Mouse (Mus musculus): ENCODE results near the gene Pogz. TPM values are rescaled to one million over a fixed set of nuclear protein-coding genes. Genes with fewer than 3 reads are reported as not detected.
A peak's percentile ranks its signal among the peaks of the same experiment; 100 is the strongest.

Gene Pogz
- 14.4 and 15.6 TPM in 2 replicates for polyA plus RNA-seq (2014; fragmentation: Nextera tagmentation; extraction: Ambion mirVana)

- peak within 1 kb of the TSS; percentile 98 for H3K27ac ChIP-seq (ENCODE audit: low read depth, low read length)
- no peaks in the 10 kb centered on the region for H3K27me3 ChIP-seq (ENCODE audit: control insufficient read depth, insufficient read depth, low read length)
- H3K4me1 ChIP-seq (ENCODE audit: control insufficient read depth, insufficient read depth, low read length) = peaks cover 7% of the 10 kb centered on the region
- under 1% methylated on average over 52 of the region's 57 CpGs for WGBS (ENCODE audit: insufficient replicate concordance)
- peak within 1 kb of the TSS; percentile 96 for H3K9ac ChIP-seq (ENCODE audit: low read depth, low read length)
- H3K9me3 ChIP-seq (replicated peaks; ENCODE audit: control insufficient read depth, low read length) = no peaks in the 10 kb centered on the region
- ATAC-seq (replicated peaks; ENCODE audit: insufficient number of reproducible peaks, low FRiP score, low TSS enrichment) = peak; percentile 92
- 0 out of 2 replicates have a peak, but pooled peaks cover 3% of the 10 kb centered on the region for H3K36me3 ChIP-seq (ENCODE audit: control insufficient read depth, insufficient read depth, low read length)
- H3K4me3 ChIP-seq (ENCODE audit: low read depth, low read length) = peak within 1 kb of the TSS; percentile 77
- peak within 1 kb of the TSS; percentile 76 for H3K4me2 ChIP-seq
These were observed at the start of gene Pogz for GRCm38 (mm10) chr3:94837183-94837890. TSS of gene Pogz (plus strand) at chr3:94837567.

- Histone ChIP-seq H3K9ac (ENCODE audit: low read depth, low read length) (no peak overlapping the region), H3K27ac (ENCODE audit: low read depth, low read length) (no peak overlapping the region), H3K36me3 (ENCODE audit: control insufficient read depth, insufficient read depth, low read length) (no peaks in the 10 kb centered on the region), H3K4me3 (ENCODE audit: low read depth, low read length) (no peak overlapping the region), H3K4me1 (ENCODE audit: control insufficient read depth, insufficient read depth, low read length) (peaks cover 11% of the 10 kb centered on the region), H3K27me3 (ENCODE audit: control insufficient read depth, insufficient read depth, low read length) (peaks cover 7% of the 10 kb centered on the region; the same call in 1 of the 2 replicates), H3K4me2 (no peak overlapping the region), H3K9me3 (replicated peaks; ENCODE audit: control insufficient read depth, low read length) (no peaks in the 10 kb centered on the region)
- WGBS (ENCODE audit: insufficient replicate concordance) = 82% methylated on average over 1 of the region's 1 CpGs
- ATAC-seq (replicated peaks; ENCODE audit: insufficient number of reproducible peaks, low FRiP score, low TSS enrichment) = no peak
These were observed 48.3 kb upstream of the Pogz start for GRCm38 (mm10) chr3:94789071-94789470.

GRCm38 (mm10) chr3:94789516-94789915, 47.9 kb upstream of the Pogz start:
- H3K27me3 ChIP-seq (ENCODE audit: control insufficient read depth, insufficient read depth, low read length) = peaks cover 5% of the 10 kb centered on the region; the same call in 1 of the 2 replicates
- H3K4me1 ChIP-seq (ENCODE audit: control insufficient read depth, insufficient read depth, low read length) = peaks cover 12% of the 10 kb centered on the region
- H3K27ac ChIP-seq (ENCODE audit: low read depth, low read length) = no peak overlapping the region
- no peaks in the 10 kb centered on the region for H3K36me3 ChIP-seq (ENCODE audit: control insufficient read depth, insufficient read depth, low read length)
- no peak overlapping the region for H3K9ac ChIP-seq (ENCODE audit: low read depth, low read length)
- no peak overlapping the region for H3K4me3 ChIP-seq (ENCODE audit: low read depth, low read length)
- no peaks in the 10 kb centered on the region for H3K9me3 ChIP-seq (replicated peaks; ENCODE audit: control insufficient read depth, low read length)
- WGBS (ENCODE audit: insufficient replicate concordance) = 78% methylated on average over 2 of the region's 2 CpGs
- H3K4me2 ChIP-seq = no peak overlapping the region
- no peak for ATAC-seq (replicated peaks; ENCODE audit: insufficient number of reproducible peaks, low FRiP score, low TSS enrichment)

- Histone ChIP-seq H3K4me3 (ENCODE audit: low read depth, low read length) (no peak overlapping the region), H3K27ac (ENCODE audit: low read depth, low read length) (no peak overlapping the region), H3K9me3 (replicated peaks; ENCODE audit: control insufficient read depth, low read length) (no peaks in the 10 kb centered on the region), H3K9ac (ENCODE audit: low read depth, low read length) (no peak overlapping the region), H3K27me3 (ENCODE audit: control insufficient read depth, insufficient read depth, low read length) (no peaks in the 10 kb centered on the region), H3K4me1 (ENCODE audit: control insufficient read depth, insufficient read depth, low read length) (peaks cover 4% of the 10 kb centered on the region; the same call in 1 of the 2 replicates), H3K4me2 (no peak overlapping the region), H3K36me3 (ENCODE audit: control insufficient read depth, insufficient read depth, low read length) (no peaks in the 10 kb centered on the region)
- 79% methylated on average over 2 of the region's 2 CpGs for WGBS (ENCODE audit: insufficient replicate concordance)
- ATAC-seq (replicated peaks; ENCODE audit: insufficient number of reproducible peaks, low FRiP score, low TSS enrichment) = no peak
These were observed 45.1 kb upstream of the Pogz start for GRCm38 (mm10) chr3:94792258-94792657.

GRCm38 (mm10) chr3:94793672-94794071, 43.7 kb upstream of the Pogz start:
- H3K4me2 ChIP-seq = no peak overlapping the region
- H3K4me1 ChIP-seq (ENCODE audit: control insufficient read depth, insufficient read depth, low read length) = 0 out of 2 replicates have a peak, but pooled peaks cover 2% of the 10 kb centered on the region
- H3K36me3 ChIP-seq (ENCODE audit: control insufficient read depth, insufficient read depth, low read length) = no peaks in the 10 kb centered on the region
- 48% methylated on average over 2 of the region's 2 CpGs for WGBS (ENCODE audit: insufficient replicate concordance)
- no peak for ATAC-seq (replicated peaks; ENCODE audit: insufficient number of reproducible peaks, low FRiP score, low TSS enrichment)
- H3K9me3 ChIP-seq (replicated peaks; ENCODE audit: control insufficient read depth, low read length) = no peaks in the 10 kb centered on the region
- no peak overlapping the region for H3K9ac ChIP-seq (ENCODE audit: low read depth, low read length)
- no peak overlapping the region for H3K27ac ChIP-seq (ENCODE audit: low read depth, low read length)
- no peaks in the 10 kb centered on the region for H3K27me3 ChIP-seq (ENCODE audit: control insufficient read depth, insufficient read depth, low read length)
- no peak overlapping the region for H3K4me3 ChIP-seq (ENCODE audit: low read depth, low read length)

GRCm38 (mm10) chr3:94794359-94794758, 43.0 kb upstream of the Pogz start:
- H3K4me2 ChIP-seq = no peak overlapping the region
- H3K36me3 ChIP-seq (ENCODE audit: control insufficient read depth, insufficient read depth, low read length) = no peaks in the 10 kb centered on the region
- no peak for ATAC-seq (replicated peaks; ENCODE audit: insufficient number of reproducible peaks, low FRiP score, low TSS enrichment)
- H3K27ac ChIP-seq (ENCODE audit: low read depth, low read length) = no peak overlapping the region
- no peaks in the 10 kb centered on the region for H3K9me3 ChIP-seq (replicated peaks; ENCODE audit: control insufficient read depth, low read length)
- H3K27me3 ChIP-seq (ENCODE audit: control insufficient read depth, insufficient read depth, low read length) = no peaks in the 10 kb centered on the region
- H3K9ac ChIP-seq (ENCODE audit: low read depth, low read length) = no peak overlapping the region
- H3K4me1 ChIP-seq (ENCODE audit: control insufficient read depth, insufficient read depth, low read length) = 0 out of 2 replicates have a peak, but pooled peaks cover 2% of the 10 kb centered on the region
- WGBS (ENCODE audit: insufficient replicate concordance) = 66% methylated on average over 2 of the region's 2 CpGs
- no peak overlapping the region for H3K4me3 ChIP-seq (ENCODE audit: low read depth, low read length)

- 0 out of 2 replicates have a peak, but pooled peaks cover 2% of the 10 kb centered on the region for H3K4me1 ChIP-seq (ENCODE audit: control insufficient read depth, insufficient read depth, low read length)
- H3K27me3 ChIP-seq (ENCODE audit: control insufficient read depth, insufficient read depth, low read length) = no peaks in the 10 kb centered on the region
- no peak overlapping the region for H3K4me2 ChIP-seq
- no peak for ATAC-seq (replicated peaks; ENCODE audit: insufficient number of reproducible peaks, low FRiP score, low TSS enrichment)
- no peak overlapping the region for H3K27ac ChIP-seq (ENCODE audit: low read depth, low read length)
- no peak overlapping the region for H3K4me3 ChIP-seq (ENCODE audit: low read depth, low read length)
- 49% methylated on average over 7 of the region's 7 CpGs for WGBS (ENCODE audit: insufficient replicate concordance)
- no peak overlapping the region for H3K9ac ChIP-seq (ENCODE audit: low read depth, low read length)
- H3K36me3 ChIP-seq (ENCODE audit: control insufficient read depth, insufficient read depth, low read length) = no peaks in the 10 kb centered on the region
- H3K9me3 ChIP-seq (replicated peaks; ENCODE audit: control insufficient read depth, low read length) = no peaks in the 10 kb centered on the region
These were observed 41.7 kb upstream of the Pogz start for GRCm38 (mm10) chr3:94795596-94796140.

GRCm38 (mm10) chr3:94796181-94796580, 41.2 kb upstream of the Pogz start:
- no peaks in the 10 kb centered on the region for H3K36me3 ChIP-seq (ENCODE audit: control insufficient read depth, insufficient read depth, low read length)
- no peak overlapping the region for H3K4me3 ChIP-seq (ENCODE audit: low read depth, low read length)
- no peak overlapping the region for H3K9ac ChIP-seq (ENCODE audit: low read depth, low read length)
- no peaks in the 10 kb centered on the region for H3K27me3 ChIP-seq (ENCODE audit: control insufficient read depth, insufficient read depth, low read length)
- no peak overlapping the region for H3K27ac ChIP-seq (ENCODE audit: low read depth, low read length)
- H3K4me1 ChIP-seq (ENCODE audit: control insufficient read depth, insufficient read depth, low read length) = 0 out of 2 replicates have a peak, but pooled peaks cover 2% of the 10 kb centered on the region
- ATAC-seq (replicated peaks; ENCODE audit: insufficient number of reproducible peaks, low FRiP score, low TSS enrichment) = no peak
- H3K4me2 ChIP-seq = no peak overlapping the region
- H3K9me3 ChIP-seq (replicated peaks; ENCODE audit: control insufficient read depth, low read length) = no peaks in the 10 kb centered on the region

Data from heart, embryonic 11.5 days (tissue).